Comparison of ENCODE assay signal across 8 mouse cellular contexts in genomic region chr2:110486724-110487123, GRCm38 (mm10).
A peak's percentile ranks its signal among the peaks of the same experiment; 100 is the strongest.
DNase-seq lines count a peak whose midpoint lies in the region; ATAC-seq and TF ChIP-seq lines count a peak whose summit lies in the region.
"Had no signal": no experiment of that assay in that cellular context is flagged by ENCODE, and none has a peak within 500 bp of the region (broad histone marks: within the 10 kb centered on the region; RNA-seq: fewer than 3 reads in every experiment).

No protein-coding gene starts in this region.

- no peak for TF ChIP-seq POLR2A in olfactory bulb, adult 2 months (IDR thresholded peaks at IDR 0.05; ENCODE audit: insufficient read depth, low read depth, low read length)

- H3K9ac ChIP-seq in midbrain, embryonic 14.5 days (replicated peaks; ENCODE audit: low read length), result no peak overlapping the region
- H3K9ac ChIP-seq in hindbrain, embryonic 14.5 days, result no peak overlapping the region
- H3K9ac ChIP-seq: heart, embryonic 13.5 days had no signal

- H3K27me3 ChIP-seq in midbrain, embryonic 10.5 days (ENCODE audit: low read depth, poor library complexity, severe bottlenecking), result no peaks in the 10 kb centered on the region
- H3K27me3 ChIP-seq in midbrain, embryonic 14.5 days (ENCODE audit: control insufficient read depth, insufficient read depth, low read length), result no peaks in the 10 kb centered on the region
- no peaks in the 10 kb centered on the region for H3K27me3 ChIP-seq in hindbrain, embryonic 14.5 days (ENCODE audit: control insufficient read depth, insufficient read depth, low read length)
- H3K27me3 ChIP-seq: heart, embryonic 13.5 days had no signal

- H3K4me2 ChIP-seq in midbrain, embryonic 14.5 days (ENCODE audit: low read length), result no peak overlapping the region
- H3K4me2 ChIP-seq in hindbrain, embryonic 14.5 days (replicated peaks), result no peak overlapping the region
- H3K4me2 ChIP-seq: heart, embryonic 13.5 days had no signal

- no peak overlapping the region for H3K4me3 ChIP-seq in midbrain, embryonic 10.5 days
- H3K4me3 ChIP-seq in midbrain, embryonic 14.5 days (replicated peaks; ENCODE audit: low read depth, low read length), result no peak overlapping the region
- no peak overlapping the region for H3K4me3 ChIP-seq in hindbrain, embryonic 14.5 days (replicated peaks; ENCODE audit: low read length)
- no peak overlapping the region for H3K4me3 ChIP-seq in olfactory bulb, adult 2 months (ENCODE audit: insufficient read depth, low read depth, low read length)
- H3K4me3 ChIP-seq: heart, embryonic 13.5 days had no signal

- H3K27ac ChIP-seq in midbrain, embryonic 10.5 days (replicated peaks), result 0 out of 2 replicates have a peak overlapping the region, but pooled peaks have one; percentile 34
- H3K27ac ChIP-seq in midbrain, embryonic 14.5 days (replicated peaks; ENCODE audit: low read depth, low read length), result no peak overlapping the region
- no peak overlapping the region for H3K27ac ChIP-seq in hindbrain, embryonic 14.5 days
- peak overlapping the region; percentile 3; the same call in 1 of the 2 replicates for H3K27ac ChIP-seq in olfactory bulb, adult 2 months (ENCODE audit: insufficient read depth, low read depth, low read length)
- H3K27ac ChIP-seq: heart, embryonic 13.5 days had no signal

- no peak for ATAC-seq in midbrain, embryonic 14.5 days (ENCODE audit: low FRiP score, low TSS enrichment)
- ATAC-seq in hindbrain, embryonic 14.5 days (ENCODE audit: low FRiP score), result peak; percentile 37; the same call in 1 of the 2 replicates
- no peak for ATAC-seq in CD4-positive, CD25-positive, alpha-beta regulatory T cell, adult 4 months

- 59% methylated on average over 4 of the region's 4 CpGs for WGBS in midbrain, embryonic 10.5 days
- WGBS in midbrain, embryonic 14.5 days, result 50% methylated on average over 4 of the region's 4 CpGs
- WGBS in hindbrain, embryonic 14.5 days, result 33% methylated on average over 4 of the region's 4 CpGs
- WGBS in olfactory bulb, adult 2 months, result 52% methylated on average over 4 of the region's 4 CpGs

- H3K9me3 ChIP-seq in midbrain, embryonic 10.5 days (replicated peaks), result no peaks in the 10 kb centered on the region
- no peaks in the 10 kb centered on the region for H3K9me3 ChIP-seq in midbrain, embryonic 14.5 days (ENCODE audit: control insufficient read depth, low read length)
- no peaks in the 10 kb centered on the region for H3K9me3 ChIP-seq in hindbrain, embryonic 14.5 days (ENCODE audit: control insufficient read depth, low read length)
- H3K9me3 ChIP-seq: heart, embryonic 13.5 days had no signal

- peaks cover 8% of the 10 kb centered on the region; the same call in 1 of the 2 replicates for H3K4me1 ChIP-seq in midbrain, embryonic 10.5 days
- no peaks in the 10 kb centered on the region for H3K4me1 ChIP-seq in midbrain, embryonic 14.5 days (ENCODE audit: control insufficient read depth, insufficient read depth, low read length)
- H3K4me1 ChIP-seq in hindbrain, embryonic 14.5 days (replicated peaks; ENCODE audit: control insufficient read depth, insufficient read depth, low read length), result no peaks in the 10 kb centered on the region
- H3K4me1 ChIP-seq in olfactory bulb, adult 2 months (ENCODE audit: control insufficient read depth, insufficient read depth, low read length), result peaks cover 6% of the 10 kb centered on the region
- H3K4me1 ChIP-seq: heart, embryonic 13.5 days had no signal

- TF ChIP-seq CTCF in olfactory bulb, adult 2 months (IDR thresholded peaks at IDR 0.05; ENCODE audit: insufficient read depth, low read depth, low read length), result no peak

- no peak for DNase-seq in midbrain, embryonic 10.5 days (ENCODE audit: low spot score)
- no peak for DNase-seq in midbrain, embryonic 14.5 days
- DNase-seq in embryo, embryonic 11 days, result peak; percentile 55
- DNase-seq in hindbrain, embryonic 14.5 days (ENCODE audit: low spot score), result no peak
- no peak for DNase-seq in adrenal gland, postnatal 25 days

- H3K36me3 ChIP-seq in midbrain, embryonic 10.5 days, result no peaks in the 10 kb centered on the region
- H3K36me3 ChIP-seq in midbrain, embryonic 14.5 days (ENCODE audit: control insufficient read depth, insufficient read depth, low read length), result no peaks in the 10 kb centered on the region
- no peaks in the 10 kb centered on the region for H3K36me3 ChIP-seq in hindbrain, embryonic 14.5 days (replicated peaks; ENCODE audit: control insufficient read depth, insufficient read depth)
- H3K36me3 ChIP-seq: heart, embryonic 13.5 days had no signal

Comparison
In these comparisons a context has a peak if more than half of its experiments do, and no peak if none do; other contexts are left out.
1. H3K27ac ChIP-seq: peak in midbrain, embryonic 10.5 days (single experiment) and olfactory bulb, adult 2 months (single experiment); none in midbrain, embryonic 14.5 days (single experiment) and hindbrain, embryonic 14.5 days (single experiment).